Mouse (Mus musculus) heart, embryonic 11.5 days (tissue): ENCODE measurements around the gene Nmnat2. TPM values are rescaled to one million over a fixed set of nuclear protein-coding genes. Genes with fewer than 3 reads are reported as not detected.

Source experiments
- ATAC-seq: fragments of 200-750 bp; cut with Nextera tagmentation; replicated peaks from 2 replicates; pipeline ENCODE4 v1.8.0; 2017; ENCODE audit warnings: moderate library complexity; ENCODE audit not compliant: insufficient number of reproducible peaks, low FRiP score, low TSS enrichment
- H3K27ac ChIP-seq: fragments of 300-500 bp; sonication (generic); 2 replicates; pipeline ENCODE4 v1.5.1; 2014; ENCODE audit warnings: mild to moderate bottlenecking, low read depth, low read length
- H3K27me3 ChIP-seq: fragments of 300-500 bp; sonication (generic); 2 replicates; pipeline ENCODE4 v1.6.1; 2014; ENCODE audit warnings: mild to moderate bottlenecking, low read length, mixed read lengths; ENCODE audit not compliant: control insufficient read depth, insufficient read depth
- H3K36me3 ChIP-seq: fragments of 300-500 bp; sonication (generic); 2 replicates; pipeline ENCODE4 v1.6.1; 2014; ENCODE audit warnings: mild to moderate bottlenecking, low read length, moderate library complexity, mixed read lengths; ENCODE audit not compliant: control insufficient read depth, insufficient read depth
- H3K4me1 ChIP-seq: fragments of 300-500 bp; sonication (generic); 2 replicates; pipeline ENCODE4 v1.6.1; 2014; ENCODE audit warnings: low read length; ENCODE audit not compliant: control insufficient read depth, insufficient read depth
- H3K4me2 ChIP-seq: fragments of 300-500 bp; sonication (generic); 2 replicates; pipeline ENCODE4 v1.6.1; 2014; ENCODE audit warnings: mild to moderate bottlenecking, moderate library complexity
- H3K4me3 ChIP-seq: fragments of 300-500 bp; sonication (generic); 2 replicates; pipeline ENCODE4 v1.5.1; 2014; ENCODE audit warnings: low read depth, low read length
- H3K9ac ChIP-seq: fragments of 300-500 bp; sonication (generic); 2 replicates; pipeline ENCODE4 v1.6.1; 2014; ENCODE audit warnings: mild to moderate bottlenecking, low read depth, low read length, moderate library complexity
- H3K9me3 ChIP-seq: fragments of 300-500 bp; sonication (generic); replicated peaks from 2 replicates; pipeline ENCODE4 v1.6.1; 2016; ENCODE audit warnings: low read length; ENCODE audit not compliant: control insufficient read depth
- WGBS: fragments of 180-500 bp; shearing (Covaris S2); extraction: QIAGEN DNeasy Blood & Tissue Kit; methylation state at CpG from one replicate; pipeline ENCODE4 v1.1.7; 2014; ENCODE audit not compliant: insufficient replicate concordance; 5-methylcytosine and 5-hydroxymethylcytosine counted together
- polyA plus RNA-seq: library from polyadenylated mRNA; unstranded; fragments of >200 nt; fragmentation: Nextera tagmentation; extraction: Ambion mirVana; gene quantifications from 2 replicates; pipeline ENCODE4 v1.2.1, GENCODE M21; 2014

Nmnat2 gene
- polyA plus RNA-seq, 1 experiment from 2014 or later = 0.93 TPM

- ATAC-seq = no peak
- no peaks in the 10 kb centered on the region for H3K9me3 ChIP-seq
- no peak overlapping the region for H3K4me3 ChIP-seq
- peaks cover 5% of the 10 kb centered on the region; the same call in 1 of the 2 replicates for H3K4me1 ChIP-seq
- H3K27me3 ChIP-seq = no peaks in the 10 kb centered on the region
- no peaks in the 10 kb centered on the region for H3K36me3 ChIP-seq
- H3K4me2 ChIP-seq = no peak overlapping the region
- H3K9ac ChIP-seq = no peak overlapping the region
- H3K27ac ChIP-seq = no peak overlapping the region
- 25% methylated on average over 2 of the region's 2 CpGs for WGBS
Observed at GRCm38 (mm10) chr1:153049451-153049850, 94.7 kb downstream of the Nmnat2 start.

GRCm38 (mm10) chr1:153051474-153051873 lies 96.7 kb downstream of the Nmnat2 start:
- no peak overlapping the region for H3K9ac ChIP-seq
- no peak overlapping the region for H3K4me2 ChIP-seq
- peaks cover 5% of the 10 kb centered on the region; the same call in 1 of the 2 replicates for H3K4me1 ChIP-seq
- no peak overlapping the region for H3K4me3 ChIP-seq
- 70% methylated on average over 5 of the region's 5 CpGs for WGBS
- no peak for ATAC-seq
- H3K27me3 ChIP-seq = no peaks in the 10 kb centered on the region
- H3K27ac ChIP-seq = no peak overlapping the region
- no peaks in the 10 kb centered on the region for H3K36me3 ChIP-seq
- no peaks in the 10 kb centered on the region for H3K9me3 ChIP-seq

DNA sequence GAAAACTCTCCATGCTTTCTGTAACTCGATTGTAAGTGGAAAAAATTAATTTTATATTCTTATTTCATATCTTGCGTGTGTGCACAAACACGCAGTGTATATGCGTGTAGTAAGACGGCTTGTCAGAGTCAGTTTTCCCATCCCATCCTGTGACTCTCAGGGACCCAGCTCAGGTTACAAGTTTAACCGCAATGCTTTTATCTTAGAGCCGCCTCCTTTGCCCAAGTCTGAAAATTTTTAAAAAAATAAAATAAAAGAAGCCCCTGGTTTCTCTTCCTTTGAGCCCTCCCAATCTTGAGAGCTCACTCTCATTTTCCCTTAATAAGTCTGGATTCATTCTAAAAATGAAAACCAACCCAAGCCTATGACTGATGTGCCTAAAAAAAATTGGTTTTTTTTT lies 98.8 kb downstream of the Nmnat2 start:
- H3K36me3 ChIP-seq = no peaks in the 10 kb centered on the region
- H3K9ac ChIP-seq = no peak overlapping the region
- H3K27me3 ChIP-seq = no peaks in the 10 kb centered on the region
- 34% methylated on average over 7 of the region's 7 CpGs for WGBS
- H3K4me2 ChIP-seq = no peak overlapping the region
- H3K4me1 ChIP-seq = peaks cover 5% of the 10 kb centered on the region; the same call in 1 of the 2 replicates
- no peak for ATAC-seq
- no peaks in the 10 kb centered on the region for H3K9me3 ChIP-seq
- H3K27ac ChIP-seq = no peak overlapping the region
- H3K4me3 ChIP-seq = no peak overlapping the region

DNA sequence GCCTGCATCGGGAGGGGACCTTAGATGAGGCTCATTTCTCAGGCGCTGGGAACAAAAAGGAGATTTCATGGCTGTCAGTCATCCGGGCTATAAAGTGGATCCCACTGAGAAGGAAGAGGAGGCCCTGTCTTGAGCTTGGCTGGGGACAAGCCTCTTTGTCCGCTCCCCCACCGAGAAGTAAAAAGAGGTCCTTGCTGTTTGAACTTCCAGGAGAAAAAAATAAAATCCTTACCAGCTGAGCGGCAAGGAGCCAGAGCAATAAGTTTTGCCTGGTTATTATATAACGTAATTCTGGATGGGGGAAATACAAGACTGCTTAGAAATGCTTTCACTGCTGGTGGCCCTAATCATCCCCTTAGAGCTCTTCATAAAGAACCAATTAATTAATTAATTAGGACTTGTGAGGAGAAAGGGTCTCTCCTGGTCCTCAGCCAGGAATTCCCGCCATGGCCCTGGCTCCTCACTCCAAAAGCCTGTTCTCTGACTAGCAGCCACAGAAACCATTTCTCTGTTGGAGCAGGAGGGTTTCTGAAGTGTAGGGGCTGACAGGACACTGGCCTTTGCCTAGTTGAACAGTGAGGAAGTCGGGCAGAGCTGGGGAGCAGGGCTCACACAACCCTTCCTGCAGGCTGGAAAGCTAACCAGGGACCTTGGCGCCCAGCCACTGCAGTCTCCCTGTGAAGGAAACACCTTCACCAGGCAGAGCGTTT lies 99.5 kb downstream of the Nmnat2 start:
- H3K4me3 ChIP-seq = no peak overlapping the region
- no peak for ATAC-seq
- no peak overlapping the region for H3K27ac ChIP-seq
- H3K4me1 ChIP-seq = peaks cover 5% of the 10 kb centered on the region; the same call in 1 of the 2 replicates
- H3K36me3 ChIP-seq = no peaks in the 10 kb centered on the region
- no peak overlapping the region for H3K9ac ChIP-seq
- H3K4me2 ChIP-seq = no peak overlapping the region
- H3K9me3 ChIP-seq = no peaks in the 10 kb centered on the region
- WGBS = 36% methylated on average over 11 of the region's 11 CpGs
- H3K27me3 ChIP-seq = no peaks in the 10 kb centered on the region

DNA sequence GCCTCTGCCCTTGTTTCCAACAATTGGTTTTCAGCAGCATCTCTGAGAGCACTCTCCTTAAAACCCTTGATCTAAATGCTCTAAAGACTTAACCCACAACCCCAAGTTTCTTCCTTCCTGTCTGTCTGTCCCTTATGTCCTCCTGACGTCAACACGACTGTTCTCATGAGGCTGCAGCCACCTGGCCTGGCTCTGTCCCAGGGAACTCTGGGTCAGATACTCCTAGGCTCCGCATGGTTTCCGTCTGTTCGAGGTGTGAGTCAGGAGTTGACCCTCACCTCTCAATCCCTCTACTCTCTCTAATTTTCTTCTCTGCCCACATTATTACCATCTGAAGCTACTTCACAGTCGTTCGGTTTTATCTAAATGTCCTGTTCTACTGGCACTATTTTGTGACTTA lies 103.5 kb downstream of the Nmnat2 start:
- H3K4me2 ChIP-seq = no peak overlapping the region
- H3K27ac ChIP-seq = no peak overlapping the region
- no peaks in the 10 kb centered on the region for H3K27me3 ChIP-seq
- H3K9me3 ChIP-seq = no peaks in the 10 kb centered on the region
- no peaks in the 10 kb centered on the region; the same call in 1 of the 2 replicates for H3K4me1 ChIP-seq
- H3K9ac ChIP-seq = no peak overlapping the region
- H3K4me3 ChIP-seq = no peak overlapping the region
- no peak for ATAC-seq
- WGBS = 69% methylated on average over 7 of the region's 7 CpGs
- H3K36me3 ChIP-seq = no peaks in the 10 kb centered on the region

- H3K36me3 ChIP-seq = no peaks in the 10 kb centered on the region
- H3K9me3 ChIP-seq = no peaks in the 10 kb centered on the region
- no peak overlapping the region for H3K4me2 ChIP-seq
- H3K4me1 ChIP-seq = no peaks in the 10 kb centered on the region; the same call in 1 of the 2 replicates
- no peak overlapping the region for H3K9ac ChIP-seq
- H3K27me3 ChIP-seq = no peaks in the 10 kb centered on the region
- H3K27ac ChIP-seq = no peak overlapping the region
- H3K4me3 ChIP-seq = no peak overlapping the region
- WGBS = 75% methylated on average over 9 of the region's 9 CpGs
- no peak for ATAC-seq
Observed at GRCm38 (mm10) chr1:153059626-153060025, 104.8 kb downstream of the Nmnat2 start.

- H3K9me3 ChIP-seq = no peaks in the 10 kb centered on the region
- ATAC-seq = no peak
- no peaks in the 10 kb centered on the region for H3K4me1 ChIP-seq
- no peaks in the 10 kb centered on the region for H3K36me3 ChIP-seq
- WGBS = 43% methylated on average over 7 of the region's 7 CpGs
- no peak overlapping the region for H3K4me2 ChIP-seq
- H3K27ac ChIP-seq = no peak overlapping the region
- H3K9ac ChIP-seq = no peak overlapping the region
- H3K4me3 ChIP-seq = no peak overlapping the region
- H3K27me3 ChIP-seq = no peaks in the 10 kb centered on the region
Observed at GRCm38 (mm10) chr1:153062547-153062946, 107.8 kb downstream of the Nmnat2 start.

- Histone ChIP-seq H3K36me3 (no peaks in the 10 kb centered on the region), H3K4me1 (no peaks in the 10 kb centered on the region), H3K9me3 (no peaks in the 10 kb centered on the region), H3K4me2 (no peak overlapping the region), H3K27ac (no peak overlapping the region), H3K27me3 (no peaks in the 10 kb centered on the region), H3K9ac (no peak overlapping the region), H3K4me3 (no peak overlapping the region)
- WGBS = 74% methylated on average over 9 of the region's 9 CpGs
- ATAC-seq = no peak
Observed at GRCm38 (mm10) chr1:153064784-153065390, 110.1 kb downstream of the Nmnat2 start.
